Mouse (Mus musculus) spleen, adult 18-20 months (tissue): ENCODE results near the gene Icam4.
"Not testable (repeated sequence)": the region's sequence is repeated elsewhere in the genome, so short reads cannot be mapped to it uniquely, and the experiment has no call there.

Source experiments
- DNase-seq, 2 experiments: peaks; one replicate each; pipeline ENCODE4 v3.0.0; 2022; ENCODE audit warnings: mixed read lengths in 2 of 2

The Icam4 gene

GRCm38 (mm10) chr9:21036161-21036560 lies 7.0 kb downstream of the Icam4 start:
- no peak for DNase-seq

DNA sequence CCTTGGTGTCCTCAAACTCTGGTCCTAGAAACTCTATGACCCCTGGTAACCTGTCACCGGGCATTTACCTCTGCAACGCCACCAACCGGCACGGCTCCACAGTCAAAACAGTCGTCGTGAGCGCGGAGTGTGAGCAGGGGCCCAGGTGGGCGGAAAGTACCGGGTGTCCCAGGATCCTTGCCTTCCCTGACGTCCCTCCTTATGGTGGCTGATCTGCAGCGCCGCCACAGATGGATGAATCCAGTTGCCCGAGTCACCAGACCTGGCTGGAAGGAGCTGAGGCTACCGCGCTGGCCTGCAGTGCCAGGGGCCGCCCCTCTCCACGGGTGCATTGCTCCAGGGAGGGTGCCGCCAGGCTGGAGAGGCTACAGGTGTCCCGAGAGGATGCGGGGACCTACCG lies 7.5 kb downstream of the Icam4 start:
- no peak for DNase-seq

- DNase-seq = no peak
Observed at GRCm38 (mm10) chr9:21037481-21037891, 8.3 kb downstream of the Icam4 start.

GRCm38 (mm10) chr9:21039779-21040178 lies 10.6 kb downstream of the Icam4 start:
- DNase-seq = no peak

DNA sequence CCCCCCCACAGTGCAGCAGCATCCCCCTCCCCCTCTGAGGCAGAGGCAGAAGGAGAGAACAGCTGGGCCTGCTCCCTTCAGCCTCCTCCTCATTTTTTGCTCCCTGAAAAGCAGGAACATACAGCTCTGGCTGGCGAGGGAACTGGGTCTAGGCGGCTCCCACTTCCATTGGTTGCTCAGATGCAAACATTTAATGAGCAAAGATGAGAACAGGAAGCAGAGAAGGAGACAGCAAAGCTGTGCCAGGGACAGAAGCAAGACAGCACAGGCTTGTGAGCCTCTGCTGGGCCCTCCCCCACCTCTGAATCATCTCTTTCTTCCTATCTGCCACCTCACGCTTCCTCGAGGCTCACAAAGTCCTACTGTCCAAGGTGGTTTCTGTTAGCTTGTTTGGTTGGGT lies 12.1 kb downstream of the Icam4 start:
- no peak for DNase-seq

DNA sequence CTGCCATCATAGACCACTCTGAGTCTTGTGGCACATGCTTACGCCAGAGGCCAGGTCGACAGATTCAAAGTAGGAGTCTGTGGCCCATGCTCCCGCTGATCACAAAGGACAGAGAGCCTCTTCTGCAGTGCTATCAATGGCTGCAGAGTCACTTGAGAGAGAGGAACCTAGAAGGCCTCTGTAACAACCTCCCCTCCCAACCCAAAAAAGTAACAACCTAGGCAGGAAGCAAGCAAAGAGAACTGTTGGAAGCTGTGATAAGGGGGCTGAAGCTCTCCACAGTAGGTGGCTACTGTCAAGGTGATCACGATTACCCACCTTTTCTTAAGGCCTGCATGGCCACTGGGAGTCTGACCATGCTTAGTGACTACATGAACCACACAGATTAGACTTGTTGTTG lies 14.4 kb downstream of the Icam4 start:
- DNase-seq = no peak

DNA sequence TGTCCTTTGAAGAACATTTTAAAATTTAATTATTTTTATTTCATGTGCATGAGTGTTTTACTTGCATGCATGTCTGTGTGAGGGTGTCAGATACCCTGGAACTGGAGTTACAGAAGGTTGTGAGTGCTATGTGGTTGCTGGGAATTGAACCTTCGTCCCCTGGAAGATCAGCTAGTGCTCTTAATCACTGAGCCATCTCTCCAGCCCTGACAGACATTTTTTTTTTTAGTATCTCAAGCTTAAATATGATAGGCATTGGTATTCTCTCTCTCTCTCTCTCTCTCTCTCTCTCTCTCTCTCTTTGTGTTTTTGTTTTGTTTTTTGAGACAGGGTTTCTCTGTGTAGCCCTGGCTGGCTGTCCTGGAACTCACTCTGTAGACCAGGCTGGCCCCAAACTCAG lies 15.6 kb downstream of the Icam4 start:
- DNase-seq = not testable (repeated sequence)

GRCm38 (mm10) chr9:21045235-21045634 lies 16.1 kb downstream of the Icam4 start:
- DNase-seq = no peak

DNA sequence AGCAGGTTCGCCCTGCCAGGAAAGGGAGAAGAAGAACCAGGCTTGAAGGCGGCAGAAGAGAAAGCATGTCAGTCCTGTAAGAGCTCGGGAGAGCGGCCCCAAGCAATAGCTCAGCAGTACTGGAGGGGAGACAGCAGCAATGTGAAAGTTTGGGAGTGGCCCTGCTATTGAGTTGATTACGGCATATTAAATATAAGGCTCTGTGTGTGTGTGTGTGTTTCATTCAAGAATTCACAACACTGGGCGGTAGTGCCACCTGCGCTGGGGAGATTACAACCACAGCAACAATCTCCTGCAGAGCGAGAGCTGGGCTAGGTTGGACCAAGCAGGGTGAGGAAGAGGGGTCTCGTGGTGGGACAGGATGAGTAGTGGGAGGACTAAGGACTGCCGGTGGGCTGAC lies 22.4 kb downstream of the Icam4 start:
- no peak for DNase-seq

- no peak for DNase-seq
Observed at GRCm38 (mm10) chr9:21062928-21063327, 33.8 kb downstream of the Icam4 start.

- DNase-seq = no peak
Observed at GRCm38 (mm10) chr9:21067006-21067684, 38.0 kb downstream of the Icam4 start, which contains the start of gene Zglp1. TSS of gene Zglp1 (minus strand) at chr9:21067093.

DNA sequence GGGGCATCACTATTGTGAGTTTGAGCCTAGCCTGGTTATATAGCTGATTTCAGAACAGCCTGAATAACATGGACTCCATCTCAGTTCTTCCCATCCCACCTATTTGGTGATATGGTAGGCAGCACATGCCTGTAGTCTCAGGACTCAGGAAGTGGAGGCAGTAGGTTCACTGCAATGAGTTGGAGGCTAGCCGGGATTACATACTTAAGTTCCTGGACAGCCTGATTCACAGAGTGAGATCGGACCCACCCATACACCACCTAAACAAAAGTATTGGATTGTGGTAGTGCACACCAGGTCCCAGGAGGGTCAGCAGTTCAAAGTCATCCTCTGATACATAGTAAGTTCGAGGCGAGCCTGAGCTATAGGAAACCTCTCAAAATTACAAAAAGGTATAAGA lies 43.5 kb downstream of the Icam4 start:
- no peak for DNase-seq

DNA sequence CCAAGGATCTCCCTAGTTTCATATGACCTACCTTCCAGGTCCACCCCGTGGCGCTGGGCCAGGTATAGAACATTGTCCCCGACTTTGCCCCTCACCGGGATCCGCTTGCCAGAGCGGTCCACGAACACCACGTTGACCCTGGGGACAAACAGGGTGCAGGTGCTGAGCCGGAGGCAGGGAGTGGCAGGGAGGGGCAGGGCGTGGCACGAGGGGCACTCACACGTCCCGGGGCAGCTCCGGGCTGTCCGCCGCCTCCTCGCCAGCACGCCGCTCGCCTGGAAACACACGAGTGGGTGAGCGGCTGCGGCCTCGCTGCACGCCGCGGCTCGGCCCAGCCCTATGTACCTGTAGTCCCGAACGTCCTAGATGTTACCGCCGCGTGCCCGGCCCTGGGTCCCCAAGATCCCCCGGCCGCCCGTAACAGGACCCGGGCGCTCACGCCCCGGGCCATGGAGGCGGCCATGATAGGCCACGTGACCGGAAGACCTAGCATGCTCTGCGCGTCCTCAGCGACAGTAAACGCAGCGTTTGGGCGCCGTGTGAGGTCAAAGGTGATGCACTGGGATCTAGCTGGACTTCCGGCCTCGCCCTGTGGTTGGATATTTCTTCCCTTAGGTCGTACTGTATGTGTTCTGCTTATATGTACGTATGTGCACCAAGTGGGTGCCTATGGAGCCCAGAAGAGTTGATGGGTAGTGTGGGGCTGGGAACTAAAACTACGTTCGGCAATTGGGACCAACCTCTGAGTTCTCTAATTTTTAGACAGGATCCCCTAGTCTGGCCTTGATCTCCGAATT lies 44.1 kb downstream of the Icam4 start, which contains the start of the genes Gm49373 and Fdx1l:
Gene Gm49373, minus strand, starts transcription at position 53 of the 797 bp plus-strand sequence.
Gene Fdx1l, minus strand, starts transcription at position 571 of the 797 bp plus-strand sequence.
- DNase-seq = peak; percentile 77 to 79

- DNase-seq = no peak
Observed at GRCm38 (mm10) chr9:21074173-21074572, 45.0 kb downstream of the Icam4 start.

- no peak for DNase-seq
Observed at GRCm38 (mm10) chr9:21075625-21076024, 46.5 kb downstream of the Icam4 start.
